Mouse (Mus musculus) left cerebral cortex, postnatal 10 days (tissue): ENCODE data around the gene Ano9. TPM values are rescaled to one million over a fixed set of nuclear protein-coding genes. Genes with fewer than 3 reads are reported as not detected.

ENCODE experiments used
- total RNA-seq, 2 experiments: library from RNA; stranded (reverse); gene quantifications; 2 replicates each; pipeline ENCODE4 v1.2.3; 2021

Gene Ano9
- total RNA-seq, 2 experiments from 2014 or later: not detected

Other genes starting within 250 kb of the Ano9 start
- gene Psmd13, start 235.8 kb downstream of the Ano9 start, total RNA-seq: 100 to 1,000 TPM; 144 to 153 TPM
- gene Sirt3, start 235.5 kb downstream of the Ano9 start, total RNA-seq: 10 to 100 TPM; 52.5 to 53.0 TPM
- gene Cox8b, start 217.4 kb downstream of the Ano9 start, total RNA-seq: not detected
- under 1 TPM; 0.39 to 0.67 TPM for gene Nlrp6, start 196.9 kb downstream of the Ano9 start, total RNA-seq
- 1 to 10 TPM; 2.4 to 3.9 TPM for gene Pgghg, start 176.4 kb downstream of the Ano9 start, total RNA-seq
- not detected for gene Ifitm5, start 167.5 kb downstream of the Ano9 start, total RNA-seq
- gene Gm45717, start 161.9 kb downstream of the Ano9 start, total RNA-seq: not detected
- 10 to 100 TPM; 18.0 to 20.0 TPM for gene Ifitm2, start 161.8 kb downstream of the Ano9 start, total RNA-seq
- 1 to 10 TPM; 3.2 to 3.3 TPM for gene Ifitm1, start 150.6 kb downstream of the Ano9 start, total RNA-seq
- gene Ifitm3, start 107.0 kb downstream of the Ano9 start, total RNA-seq: 1 to 10 TPM; 7.8 to 8.6 TPM
- gene Ifitm6, start 99.9 kb downstream of the Ano9 start, total RNA-seq: not detected
- gene Gm17387, start 88.7 kb downstream of the Ano9 start, total RNA-seq: not detected
- 100 to 1,000 TPM; 107 to 110 TPM for gene B4galnt4, start 56.7 kb downstream of the Ano9 start, total RNA-seq
- gene Pkp3, start 39.6 kb downstream of the Ano9 start, total RNA-seq: not detected
- 1 to 10 TPM; 2.3 to 2.8 TPM for gene Sigirr, start 17.2 kb downstream of the Ano9 start, total RNA-seq
- 10 to 100 TPM; 48.4 to 54.0 TPM for gene Ptdss2, start 4.6 kb upstream of the Ano9 start, total RNA-seq
- 10 to 100 TPM; 20.8 TPM for gene Rnh1, start 55.1 kb upstream of the Ano9 start, total RNA-seq
- gene Hras, start 76.2 kb upstream of the Ano9 start, total RNA-seq: 100 to 1,000 TPM; 246 to 262 TPM
- 1 to 10 TPM; 4.7 to 4.9 TPM for gene Lrrc56, start 76.4 kb upstream of the Ano9 start, total RNA-seq
- not detected for gene Lmntd2, start 96.3 kb upstream of the Ano9 start, total RNA-seq
- under 1 TPM; 0.58 to 0.69 TPM for gene Rassf7, start 98.1 kb upstream of the Ano9 start, total RNA-seq
- gene Phrf1, start 111.0 kb upstream of the Ano9 start, total RNA-seq: 10 to 100 TPM; 63.6 to 69.6 TPM
- under 1 TPM; 0.22 to 0.58 TPM for gene Irf7, start 148.7 kb upstream of the Ano9 start, total RNA-seq
- gene Cdhr5, start 159.0 kb upstream of the Ano9 start, total RNA-seq: not detected
- gene Sct, start 161.3 kb upstream of the Ano9 start, total RNA-seq: not detected
- gene Drd4, start 174.2 kb upstream of the Ano9 start, total RNA-seq: under 1 TPM; 0.15 to 0.36 TPM
- gene Deaf1, start 209.9 kb upstream of the Ano9 start, total RNA-seq: 100 to 1,000 TPM; 258 to 269 TPM
- gene Tmem80, start 209.9 kb upstream of the Ano9 start, total RNA-seq: 10 to 100 TPM; 21.6 to 23.5 TPM
- gene Eps8l2, start 221.1 kb upstream of the Ano9 start, total RNA-seq: 1 to 10 TPM; 1.1 to 1.4 TPM